Mouse (Mus musculus) layer of hippocampus, adult 8-10 months (tissue): ENCODE data around the gene Psat1. TPM values are rescaled to one million over a fixed set of nuclear protein-coding genes. Genes with fewer than 3 reads are reported as not detected.

Experiments
- DNase-seq, 2 experiments: peaks; one replicate each; pipeline ENCODE4 v3.0.0; 2022; ENCODE audit warnings: low spot score in 2 of 2
- total RNA-seq, 4 experiments: library from RNA; stranded (reverse); gene quantifications; 2 replicates each; pipeline ENCODE4 v1.2.4; 2022

Gene Psat1
- total RNA-seq, 4 experiments from 2014 or later, result 116 to 123 (median 118) TPM

DNA sequence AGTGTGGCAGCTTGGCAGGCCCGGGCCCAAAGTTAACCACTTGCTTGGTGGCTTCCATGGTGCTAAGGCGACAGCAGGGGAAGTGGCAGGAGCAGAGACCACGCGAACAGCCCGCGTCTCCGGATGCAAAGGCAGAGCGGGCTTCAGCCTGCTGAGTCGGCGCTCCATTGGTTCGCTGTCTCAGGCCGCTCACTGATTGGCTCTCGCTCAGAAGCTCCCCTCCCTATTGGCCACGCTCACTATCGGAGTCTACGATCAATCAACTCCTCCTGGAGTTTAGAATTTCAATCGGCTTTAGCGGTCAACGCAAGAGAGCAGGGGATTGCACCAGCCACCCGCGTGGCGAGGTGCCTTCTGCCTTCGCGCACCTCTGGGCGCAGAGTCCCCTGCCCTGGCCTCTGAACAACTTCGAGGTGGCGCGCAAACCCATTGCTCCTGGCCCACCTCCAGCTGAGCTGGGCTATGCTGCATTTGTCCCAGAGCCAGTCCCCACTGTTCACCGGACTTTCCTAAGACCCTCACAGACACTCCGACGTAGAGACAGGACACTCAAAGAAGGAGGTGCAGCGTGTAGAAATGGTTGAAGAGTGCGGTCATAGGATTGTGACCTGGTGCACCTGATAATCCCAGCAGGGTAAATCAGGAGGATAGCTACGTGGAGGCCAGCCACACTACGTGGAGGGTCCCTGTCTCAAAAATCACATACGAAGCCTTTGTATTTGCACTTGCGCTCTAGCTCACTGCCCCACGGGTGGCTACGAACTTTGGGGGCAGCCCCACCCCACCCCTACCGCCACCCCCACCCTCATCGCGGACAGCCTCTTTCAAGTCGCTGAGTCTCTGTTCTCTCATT, 22.0 kb downstream of the Psat1 start:
- peak; percentile 89 to 90 for DNase-seq

DNA sequence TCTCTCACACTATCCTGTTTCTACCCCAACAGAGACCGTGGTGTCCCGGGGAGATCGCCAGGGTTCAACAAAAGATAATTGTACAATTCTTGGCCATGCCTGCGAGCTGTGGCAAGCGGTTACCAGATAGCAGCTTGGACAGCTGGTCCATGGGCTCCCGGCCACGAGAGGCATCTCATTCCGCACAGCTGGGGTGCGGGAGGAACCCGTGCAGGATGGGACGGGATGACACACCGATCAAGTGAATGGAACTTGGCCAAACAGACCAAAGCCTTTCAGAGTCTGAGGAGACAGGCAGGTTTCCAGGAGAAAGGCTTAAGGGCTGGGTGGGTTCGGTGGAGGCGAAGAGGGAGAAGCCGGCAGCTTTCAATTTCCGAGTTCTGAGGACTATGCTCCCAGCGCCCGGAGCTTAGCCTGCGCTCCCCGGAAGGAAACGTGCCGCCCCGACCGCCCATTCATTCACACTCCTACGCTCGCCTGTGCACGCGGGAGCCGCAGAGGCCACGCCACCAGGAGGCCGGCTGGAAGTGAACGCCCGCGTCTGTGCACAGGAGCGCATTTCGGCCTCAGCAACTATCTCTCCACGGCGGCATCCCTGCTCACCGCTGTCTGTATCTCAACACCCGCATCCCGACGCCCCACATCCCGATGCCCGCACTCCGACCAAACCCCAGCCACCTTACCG, 22.8 kb downstream of the Psat1 start:
- peak; percentile 69 to 78 for DNase-seq

DNA sequence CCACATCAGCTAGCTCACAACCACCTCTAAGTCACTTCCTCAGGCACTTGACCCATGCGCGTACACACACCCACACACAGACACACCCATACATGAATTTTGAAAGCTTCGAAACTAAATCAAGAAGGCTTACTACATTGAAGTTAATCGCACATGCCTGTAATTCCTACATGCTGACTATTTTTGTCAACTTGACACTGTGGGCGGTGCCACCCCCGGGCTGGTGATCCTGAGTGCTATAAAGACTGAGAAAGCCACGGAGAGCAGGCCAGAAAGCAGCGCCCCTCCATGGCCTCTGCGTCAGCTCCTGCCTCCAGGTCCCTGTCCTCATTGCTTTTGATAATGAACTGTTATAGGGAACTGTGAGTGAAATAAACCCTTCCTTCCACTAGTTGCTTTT, 23.7 kb downstream of the Psat1 start:
- DNase-seq, result peak in 1 of 2 experiments; percentile 16

DNA sequence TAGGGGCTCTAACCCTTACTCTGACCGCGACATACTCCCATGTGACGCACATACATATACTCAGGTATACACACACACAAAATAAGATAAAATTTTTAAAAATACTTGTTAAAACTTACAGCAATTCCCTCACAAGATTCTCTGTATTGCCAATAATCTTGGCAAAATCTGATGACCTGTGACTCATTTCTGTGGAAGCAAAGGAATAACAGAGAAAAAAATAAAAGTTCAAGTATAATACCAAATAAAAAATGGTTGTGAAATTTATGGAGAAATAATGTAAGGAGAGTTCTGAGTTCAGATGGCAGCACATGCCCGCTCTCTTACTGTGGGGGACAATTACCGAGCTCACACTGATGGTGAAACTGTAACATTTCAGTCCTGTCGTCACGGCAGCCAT, 27.8 kb downstream of the Psat1 start:
- DNase-seq, result no peak

DNA sequence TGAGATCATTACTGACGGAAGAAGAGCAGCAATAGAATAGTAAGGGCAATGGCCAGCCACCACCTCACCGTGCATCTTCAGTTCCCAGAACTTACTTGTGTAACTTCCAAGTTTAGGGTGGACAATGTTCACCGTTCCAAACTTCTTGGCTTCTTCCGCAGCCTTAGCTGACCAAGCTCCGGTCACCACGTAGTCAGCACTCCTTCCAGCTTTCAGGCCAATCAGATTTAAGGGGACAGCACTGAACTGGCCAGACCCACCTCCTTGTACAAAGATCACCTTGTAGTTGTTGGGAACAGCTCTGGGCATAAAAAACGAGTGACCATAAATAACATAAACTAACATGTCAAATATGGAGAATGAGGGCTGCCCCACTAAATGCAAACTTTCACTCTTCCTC, 29.0 kb downstream of the Psat1 start:
- DNase-seq, result no peak

DNA sequence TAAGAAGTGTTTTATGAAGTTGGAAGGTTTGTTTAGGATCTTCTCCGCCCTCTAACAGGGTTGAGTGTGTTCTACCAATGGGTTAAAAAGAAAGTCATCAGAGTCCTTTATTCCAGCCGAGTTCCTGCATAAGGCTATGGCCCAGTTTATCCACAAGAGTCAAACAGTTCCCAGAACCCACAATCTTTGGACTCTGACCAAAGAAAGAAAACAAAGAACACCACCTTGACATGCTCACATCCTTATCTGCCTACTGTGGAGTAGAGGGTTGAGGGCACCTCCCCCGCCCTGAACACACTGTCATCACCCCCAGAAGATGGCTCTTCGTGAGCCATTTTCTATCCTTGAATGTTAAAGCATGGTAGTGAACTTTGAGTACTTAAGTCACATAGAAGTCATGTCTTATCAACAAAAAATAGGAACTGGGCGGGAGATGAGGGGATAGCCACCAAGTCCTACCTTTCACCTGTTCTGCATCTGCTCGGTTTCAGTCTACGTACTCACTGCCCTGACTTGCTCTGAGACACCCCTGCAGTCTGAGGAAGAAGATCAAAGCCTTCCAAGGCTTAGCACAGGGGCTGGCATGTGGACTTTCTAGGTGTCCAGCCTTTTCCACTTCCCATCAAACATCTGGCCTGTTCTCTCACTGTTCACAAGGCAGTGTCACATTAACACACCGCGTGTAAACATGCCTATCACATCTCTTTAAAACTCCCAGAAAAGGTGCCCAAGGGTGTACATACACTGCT, 33.7 kb downstream of the Psat1 start:
- DNase-seq, result no peak

DNA sequence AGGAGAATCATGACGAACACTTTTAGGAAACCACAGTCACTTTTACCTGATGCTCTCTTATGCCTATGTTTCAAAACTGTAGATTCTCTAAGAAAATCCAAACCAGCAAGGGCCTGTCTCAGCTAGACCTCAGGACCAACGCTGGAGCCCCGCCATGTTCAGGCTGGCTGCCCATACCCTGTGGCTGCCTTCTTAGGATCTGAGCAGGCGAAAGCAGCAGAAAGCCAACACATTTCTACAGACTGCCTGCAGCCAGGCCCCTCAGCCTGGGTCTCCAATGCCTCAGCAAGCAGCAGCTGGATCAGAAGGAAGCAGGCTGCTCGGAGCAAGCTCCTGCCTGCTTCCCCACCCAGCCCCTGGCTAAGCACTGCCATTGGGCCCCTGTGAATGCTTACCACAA, 35.7 kb downstream of the Psat1 start:
- DNase-seq, result no peak

DNA sequence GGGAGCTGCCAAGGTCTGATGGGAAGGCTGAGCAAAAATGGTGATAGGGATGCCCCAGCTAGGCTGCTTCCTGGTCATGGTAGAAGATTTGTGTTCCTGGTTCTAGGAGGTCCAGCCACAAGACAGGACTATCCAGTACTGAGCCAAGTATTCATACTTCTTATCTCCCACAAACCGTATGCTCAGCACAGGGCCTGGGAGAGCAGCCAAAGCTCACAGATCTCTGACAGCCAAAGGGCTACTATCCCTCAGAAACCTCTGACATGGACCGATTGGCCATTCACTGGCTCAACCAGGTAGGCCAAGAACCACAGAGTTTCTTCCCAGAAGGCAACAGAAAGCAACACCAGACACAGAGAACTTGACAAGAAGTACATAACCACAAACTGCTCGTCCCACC, 36.1 kb downstream of the Psat1 start:
- DNase-seq, result no peak

DNA sequence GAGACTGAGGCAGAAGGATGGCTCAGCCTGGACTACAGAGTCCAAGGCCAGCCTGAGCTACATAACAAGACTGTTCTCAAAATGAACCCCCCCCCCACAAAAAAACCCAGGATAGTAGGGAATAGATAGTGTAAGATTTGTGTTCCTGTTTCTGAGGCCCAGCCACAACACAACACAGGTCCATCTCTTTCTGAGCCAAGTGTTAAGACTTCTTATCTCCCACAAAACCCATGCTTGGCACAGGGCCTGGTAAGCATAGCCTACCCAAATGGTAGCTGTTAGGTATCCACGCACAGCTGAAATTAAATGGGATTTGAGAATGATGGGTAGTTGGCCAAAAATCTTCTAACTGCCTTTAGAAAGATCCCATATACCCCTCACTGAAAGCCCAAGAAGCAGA, 36.6 kb downstream of the Psat1 start:
- no peak for DNase-seq

DNA sequence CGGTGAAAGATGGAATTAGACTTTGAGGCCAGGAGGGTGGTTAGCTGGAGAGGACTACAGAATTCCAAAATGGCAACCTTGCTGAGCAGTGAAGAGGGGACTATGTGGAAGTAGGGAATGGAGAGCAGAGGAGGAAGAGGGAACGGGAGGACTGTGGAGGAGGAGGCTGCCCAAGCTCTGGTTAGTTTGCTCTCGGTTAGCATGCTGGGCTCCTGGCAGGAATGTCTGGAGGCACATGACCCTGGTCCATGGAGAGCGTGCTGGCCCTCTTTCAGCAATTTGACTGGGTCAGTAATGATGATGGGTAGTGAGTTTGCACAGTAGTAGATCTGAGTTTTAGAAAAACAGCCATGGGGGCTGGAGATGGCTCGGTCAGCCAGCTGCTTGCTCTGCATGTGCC, 39.1 kb downstream of the Psat1 start:
- no peak for DNase-seq

DNA sequence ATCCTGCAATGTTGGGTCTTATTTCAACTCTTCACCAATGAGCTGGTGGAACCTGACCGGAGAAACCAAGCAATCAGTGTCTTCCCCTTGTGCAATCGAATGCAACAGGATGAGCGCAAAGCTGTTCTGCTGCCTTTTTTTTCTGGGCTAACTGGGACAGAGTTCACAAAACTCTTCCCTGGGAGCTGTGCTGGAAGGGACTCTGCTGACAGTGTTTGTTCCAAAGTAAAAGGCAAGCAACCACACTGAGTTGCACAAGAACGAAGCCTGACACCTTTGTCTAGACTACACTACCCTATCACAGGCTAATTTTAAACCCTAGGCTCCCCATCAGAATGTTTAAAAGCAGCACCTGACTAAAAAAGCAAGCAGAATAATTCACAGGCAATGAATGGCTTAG, 42.4 kb downstream of the Psat1 start:
- no peak for DNase-seq

DNA sequence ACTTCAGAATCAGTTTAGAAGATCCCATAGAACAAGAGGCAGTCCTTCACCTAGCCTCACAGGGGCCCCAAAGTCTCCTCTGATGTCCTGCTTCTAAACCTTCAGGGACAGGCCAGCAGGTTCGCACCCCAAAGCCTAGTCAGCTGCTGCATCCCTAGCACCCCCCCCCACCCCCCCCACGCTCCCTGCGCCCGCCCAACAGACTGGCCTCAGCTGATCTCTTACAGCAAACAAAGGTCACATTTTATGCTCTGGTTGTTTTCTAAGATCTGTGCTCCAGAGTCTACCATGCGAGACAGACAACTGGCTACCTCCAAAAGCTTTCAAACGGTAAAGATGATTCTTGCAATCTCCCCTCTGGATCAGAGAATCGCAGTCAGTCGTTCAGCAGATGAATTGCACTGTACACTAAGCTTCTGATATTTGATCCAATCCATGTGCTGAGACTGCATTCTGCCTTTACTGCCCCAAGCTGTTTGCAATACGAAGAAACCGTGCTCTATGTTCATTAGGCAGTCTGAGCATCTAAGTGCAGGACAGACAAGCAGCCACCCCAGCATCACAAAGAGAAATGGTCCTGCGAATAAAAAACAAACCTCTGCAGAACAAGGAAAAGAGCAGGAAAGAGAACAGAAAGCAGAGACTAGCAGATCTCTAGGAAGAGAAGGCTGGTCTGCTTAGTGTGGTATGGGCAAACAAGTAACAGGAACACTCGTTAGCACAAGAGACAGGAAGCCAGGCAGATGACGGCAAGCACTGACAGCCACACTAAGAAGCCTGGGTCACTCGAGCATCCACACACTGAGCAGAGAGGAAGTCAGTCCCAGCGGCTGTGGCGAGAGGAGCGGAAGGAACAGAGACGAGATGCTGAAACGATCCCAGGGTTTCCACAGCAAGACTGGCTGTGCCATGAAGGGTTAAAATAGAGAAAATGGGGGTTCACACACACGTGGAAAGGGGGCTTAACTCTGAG, 43.3 kb downstream of the Psat1 start:
- DNase-seq, result no peak

DNA sequence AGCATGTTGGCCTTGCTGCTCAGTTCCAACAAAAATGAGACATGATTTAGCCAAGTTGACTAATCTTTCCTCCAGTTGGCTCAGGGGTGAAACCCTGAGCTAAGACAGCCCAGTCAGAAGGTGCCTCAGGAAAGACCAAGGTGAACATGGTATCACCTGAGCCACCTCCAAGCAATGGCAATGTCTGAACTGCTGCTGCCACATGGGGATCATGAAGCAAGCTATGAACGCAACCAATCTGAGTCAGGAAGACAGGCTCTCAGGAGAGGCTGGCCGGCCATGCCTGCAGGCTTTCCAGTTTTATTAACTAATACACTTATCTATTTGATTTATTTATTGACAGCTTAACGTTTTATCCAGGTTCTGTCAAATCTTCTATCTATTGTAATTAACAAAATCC, 51.5 kb downstream of the Psat1 start:
- DNase-seq, result no peak

DNA sequence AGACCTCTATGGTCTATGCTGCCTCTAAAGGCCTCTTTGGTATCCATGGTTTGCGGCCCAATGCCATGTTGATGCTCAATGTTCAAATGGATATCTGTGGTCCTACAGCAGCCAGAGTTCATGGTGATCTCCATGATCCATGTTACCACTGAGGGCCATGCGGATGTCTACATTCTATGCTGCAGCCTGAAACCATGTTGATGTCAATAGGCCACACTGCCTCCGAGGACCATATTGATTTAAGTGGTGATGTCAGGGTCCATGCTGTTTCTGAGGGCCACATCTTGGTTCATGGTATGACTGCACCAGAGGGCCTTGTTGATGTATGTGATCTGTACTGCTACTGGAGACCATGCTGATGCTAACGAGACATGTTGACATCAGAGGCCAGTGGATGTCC, 55.0 kb downstream of the Psat1 start:
- DNase-seq, result no peak

DNA sequence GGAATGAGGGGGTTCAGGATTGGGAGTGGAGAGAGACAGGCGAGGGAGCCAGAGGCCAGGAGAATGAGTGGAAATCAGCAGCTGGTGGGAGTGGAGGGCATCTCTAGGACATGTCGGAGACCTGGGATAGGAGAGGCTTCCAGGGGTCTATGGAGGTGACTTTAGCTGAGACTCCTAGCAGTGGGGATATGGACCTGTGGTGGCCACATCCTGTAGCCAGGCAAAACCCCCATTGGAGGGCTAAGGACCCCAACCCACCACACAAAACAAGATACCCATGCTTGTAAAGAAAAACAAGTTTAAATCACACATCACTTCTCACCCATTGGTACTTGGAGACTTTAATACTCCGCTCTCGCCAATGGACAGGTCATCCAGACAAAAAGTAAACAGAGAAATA, 58.7 kb downstream of the Psat1 start:
- DNase-seq, result no peak

DNA sequence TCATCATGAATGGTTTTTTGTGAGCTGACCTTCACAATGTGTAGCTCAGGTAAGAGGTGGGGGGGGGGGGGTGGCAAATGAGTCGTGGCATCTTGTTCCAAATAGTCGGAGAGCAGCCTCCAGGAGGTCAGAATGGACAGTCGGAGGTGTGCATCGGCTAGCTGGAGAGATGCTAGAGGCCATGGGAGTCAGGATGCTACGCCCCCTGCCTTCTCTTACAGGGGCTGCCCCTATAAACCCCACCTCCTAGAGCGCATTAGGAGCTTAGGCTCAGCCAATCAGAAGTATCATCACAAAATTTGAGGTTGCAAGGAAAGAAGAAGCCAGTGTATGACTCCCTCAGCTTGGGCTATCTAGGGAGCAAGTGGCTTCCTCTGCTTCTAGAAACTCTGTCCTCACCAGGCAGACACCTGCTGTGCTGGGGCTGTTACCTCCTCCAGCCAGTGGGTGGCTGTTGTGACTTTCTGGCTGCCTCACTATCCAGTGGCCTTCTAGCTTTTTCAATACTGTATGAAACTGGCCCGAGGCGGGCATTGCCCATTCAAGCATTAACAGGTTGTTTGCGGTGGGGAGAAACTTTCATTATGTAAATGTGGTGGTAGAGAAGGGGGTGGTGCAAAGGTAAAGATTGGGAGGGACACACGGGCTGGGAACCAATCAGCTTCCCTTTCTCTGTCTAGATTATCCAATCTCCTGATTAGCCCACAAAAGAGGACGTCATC, 64.3 kb downstream of the Psat1 start:
- no peak for DNase-seq

DNA sequence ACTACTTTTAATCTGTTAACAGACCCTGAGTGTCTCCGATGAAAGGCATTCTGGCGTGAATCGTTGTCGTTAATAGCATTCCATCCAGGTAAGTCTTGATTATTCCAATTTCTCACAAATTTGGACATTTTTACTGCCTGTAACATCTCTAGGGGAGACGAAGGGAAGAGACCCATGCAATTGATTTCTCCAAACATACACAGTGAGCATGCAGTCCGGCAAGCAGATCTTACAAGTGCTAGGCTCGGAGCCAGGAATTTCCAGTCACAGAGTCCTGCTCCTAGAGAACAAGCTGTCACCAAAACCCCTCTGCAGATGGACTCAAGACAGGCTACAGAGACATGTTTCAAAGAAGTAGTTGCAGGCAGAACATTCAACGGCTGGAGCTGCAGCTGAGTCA, 66.4 kb downstream of the Psat1 start:
- peak in 1 of 2 experiments; percentile 28 for DNase-seq

DNA sequence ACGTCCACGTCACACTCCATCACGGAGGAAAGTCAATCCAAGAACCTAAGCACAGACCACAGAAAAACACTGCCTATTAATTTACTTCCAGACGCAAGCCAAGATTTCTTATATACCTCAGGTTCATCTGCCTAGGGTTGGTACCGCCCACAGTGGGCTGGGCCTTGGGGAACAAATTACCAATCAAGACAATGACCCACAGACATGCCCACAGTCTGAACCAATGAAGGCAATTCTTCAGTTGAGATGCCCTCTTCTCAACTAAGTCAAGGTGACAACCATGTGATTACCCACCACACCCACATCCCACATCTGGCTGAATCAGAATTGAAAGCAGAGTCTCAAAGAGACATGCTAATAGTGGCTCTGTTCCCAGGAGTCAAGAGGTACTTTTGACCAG, 67.9 kb downstream of the Psat1 start:
- DNase-seq, result no peak

DNA sequence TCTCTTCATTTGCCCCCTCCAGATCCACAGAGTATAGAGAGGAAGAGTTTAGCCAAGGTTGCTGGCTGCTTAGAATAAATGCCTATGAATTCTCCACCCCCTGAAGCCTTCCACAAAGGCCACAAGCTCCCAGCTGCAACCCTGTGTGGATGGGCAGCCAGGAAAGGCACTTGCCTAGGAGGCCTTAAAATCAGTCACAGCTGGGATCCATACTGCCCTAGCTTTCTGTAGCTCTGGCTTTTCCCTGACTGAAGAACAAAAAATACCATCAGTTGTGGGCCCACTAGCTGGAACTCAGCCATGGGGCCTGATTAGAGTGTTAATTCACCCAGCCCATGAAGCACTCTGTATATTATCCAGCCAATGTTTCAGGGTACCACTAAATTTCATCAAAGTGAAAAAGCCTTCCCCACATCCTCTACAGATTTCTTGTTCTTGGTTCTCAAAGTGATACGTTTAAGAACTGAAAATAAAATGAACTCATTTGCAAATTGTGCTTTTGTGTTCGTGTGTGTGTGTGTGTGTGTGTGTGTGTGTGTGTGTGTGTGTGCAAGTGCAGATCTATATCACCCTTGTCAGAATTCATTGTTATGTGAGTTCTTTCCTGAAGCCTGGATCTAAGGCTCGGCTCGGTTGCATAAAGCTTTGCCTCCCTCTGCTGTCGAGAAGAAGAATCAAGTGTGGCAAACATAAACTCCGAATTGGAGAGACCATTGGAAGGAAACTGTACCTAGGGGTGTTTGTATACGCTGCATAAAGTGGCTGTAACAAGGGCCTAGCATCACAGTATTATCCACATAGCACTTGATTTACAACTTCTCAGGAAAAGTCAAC, 78.1 kb downstream of the Psat1 start:
- peak; percentile 10 to 43 for DNase-seq
